Mouse (Mus musculus): ENCODE results near the gene Ikzf2. TPM values are rescaled to one million over a fixed set of nuclear protein-coding genes. Genes with fewer than 3 reads are reported as not detected.

Gene Ikzf2
- polyA plus RNA-seq, 1 experiment, result 4.8 TPM

DNA sequence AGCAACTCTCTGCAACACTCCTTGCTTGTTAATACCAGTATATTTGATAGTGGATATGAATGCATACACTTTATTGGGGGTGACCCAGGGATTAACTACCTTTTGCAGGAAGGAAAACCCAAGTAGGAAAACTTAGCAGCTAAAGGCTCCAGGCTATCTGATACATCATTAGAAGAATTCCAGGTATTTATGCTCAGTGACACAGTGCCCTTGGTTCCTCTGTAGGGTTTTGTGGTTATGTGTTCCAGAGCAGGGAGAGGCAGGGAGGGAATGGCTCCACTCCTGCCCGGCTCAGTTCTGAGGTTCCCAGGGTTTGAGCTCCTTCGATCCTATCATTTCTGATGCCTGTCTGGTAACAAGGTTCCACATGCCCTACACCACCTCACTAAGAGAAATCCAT is 165.4 kb downstream of the Ikzf2 start:
- Histone ChIP-seq H3K4me1 (ENCODE audit: control insufficient read depth, insufficient read depth, insufficient read length, low read length) (no peaks in the 10 kb centered on the region), H3K27ac (replicated peaks; ENCODE audit: low read depth, low read length) (no peak overlapping the region), H3K4me3 (ENCODE audit: insufficient read depth, low read depth, low read length) (no peak overlapping the region)

DNA sequence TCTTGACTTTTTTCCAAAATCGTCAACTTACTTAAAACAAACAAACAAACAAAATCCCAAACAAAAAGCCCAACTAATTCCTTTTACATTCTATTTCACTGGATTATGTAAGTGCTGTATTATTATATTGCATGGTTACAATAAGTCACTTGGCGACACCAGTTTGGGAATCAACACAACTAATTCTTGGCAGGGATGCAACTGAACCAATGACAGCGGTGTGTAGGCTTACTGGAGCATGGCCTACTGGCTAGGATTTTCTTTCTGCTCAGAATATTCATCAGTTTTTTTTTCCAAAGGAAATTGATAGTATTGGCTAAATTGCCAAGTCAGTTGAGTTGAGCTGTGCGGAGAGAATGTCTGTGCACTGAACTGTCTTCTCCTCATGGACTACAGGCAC is 167.7 kb downstream of the Ikzf2 start:
- no peak overlapping the region for H3K4me3 ChIP-seq (ENCODE audit: insufficient read depth, low read depth, low read length)
- no peak overlapping the region for H3K27ac ChIP-seq (replicated peaks; ENCODE audit: low read depth, low read length)
- H3K4me1 ChIP-seq (ENCODE audit: control insufficient read depth, insufficient read depth, insufficient read length, low read length), result no peaks in the 10 kb centered on the region

DNA sequence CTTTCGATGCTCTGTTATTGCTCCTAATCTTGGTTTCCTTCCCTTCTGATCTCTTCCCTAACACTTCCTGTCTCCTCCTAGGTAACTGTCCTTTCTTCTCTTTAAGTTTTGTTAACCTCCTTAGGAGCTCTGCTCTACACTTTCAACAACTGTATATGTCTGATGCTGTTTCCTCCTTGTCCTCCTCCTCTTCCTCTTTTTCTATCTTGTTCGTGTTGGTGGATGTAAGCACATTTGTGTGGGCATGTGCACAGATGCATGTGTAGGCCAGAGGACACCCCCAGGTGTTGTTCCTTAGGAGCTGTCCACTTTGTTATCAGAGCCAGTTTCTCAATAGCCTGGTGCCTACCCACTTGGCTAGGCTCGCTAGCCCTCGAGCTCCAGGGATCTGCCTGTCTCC is 169.0 kb downstream of the Ikzf2 start:
- H3K4me3 ChIP-seq (ENCODE audit: insufficient read depth, low read depth, low read length), result no peak overlapping the region
- no peak overlapping the region for H3K27ac ChIP-seq (replicated peaks; ENCODE audit: low read depth, low read length)
- H3K4me1 ChIP-seq (ENCODE audit: control insufficient read depth, insufficient read depth, insufficient read length, low read length), result no peaks in the 10 kb centered on the region

DNA sequence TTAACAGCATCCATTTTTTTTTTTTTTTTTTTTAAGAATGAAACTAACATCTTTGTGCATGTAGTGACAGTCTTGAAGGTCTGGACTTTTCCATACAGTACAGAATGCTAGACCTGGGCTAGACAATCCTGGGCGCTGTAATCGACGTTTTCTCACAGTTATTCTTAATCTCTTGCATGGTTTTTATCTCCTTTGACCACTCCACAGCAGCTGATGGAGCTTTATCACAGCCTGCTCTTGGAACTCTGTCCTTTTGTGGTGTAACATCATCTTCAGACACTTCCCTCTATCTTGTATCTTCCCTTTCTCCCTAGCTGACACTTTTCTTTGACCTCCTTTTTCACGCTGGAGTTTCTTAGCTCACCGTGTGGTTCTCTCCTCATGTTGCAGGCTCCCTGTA is 170.9 kb downstream of the Ikzf2 start:
- H3K4me1 ChIP-seq (ENCODE audit: control insufficient read depth, insufficient read depth, insufficient read length, low read length), result no peaks in the 10 kb centered on the region
- H3K4me3 ChIP-seq (ENCODE audit: insufficient read depth, low read depth, low read length), result no peak overlapping the region
- H3K27ac ChIP-seq (replicated peaks; ENCODE audit: low read depth, low read length), result no peak overlapping the region

DNA sequence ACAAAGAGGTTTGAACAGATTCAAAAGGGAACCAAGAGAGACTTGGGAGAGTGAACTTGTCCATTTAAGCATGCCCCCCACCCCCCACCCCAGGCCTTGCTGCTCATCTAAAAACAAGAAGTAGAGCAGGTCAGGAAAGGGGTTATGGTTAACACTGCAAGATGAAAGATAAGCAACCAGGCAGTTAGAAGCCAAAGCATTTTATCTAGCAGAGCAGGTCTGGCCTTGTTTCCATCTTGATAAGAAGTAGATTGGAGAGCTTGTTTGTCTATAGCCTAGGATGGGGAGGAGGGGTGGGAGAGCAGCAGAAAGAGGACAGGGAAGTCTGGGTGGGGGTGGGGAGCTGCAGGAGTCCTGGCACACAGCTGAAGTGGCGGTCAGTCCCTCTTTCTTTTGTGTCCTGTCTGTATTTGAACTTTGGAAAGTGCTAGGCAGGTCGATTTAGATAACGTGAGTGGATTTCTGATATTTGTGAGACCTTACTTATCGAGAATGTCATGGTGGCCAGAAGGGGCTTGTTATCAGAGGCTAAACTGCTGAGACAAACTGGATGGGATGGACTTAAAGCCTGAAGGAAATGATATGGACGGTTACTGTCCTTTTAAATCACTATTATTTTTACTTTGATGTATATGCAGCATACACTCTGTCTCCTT is 173.3 kb downstream of the Ikzf2 start:
- Histone ChIP-seq H3K27ac (replicated peaks; ENCODE audit: low read depth, low read length) (no peak overlapping the region), H3K4me1 (ENCODE audit: control insufficient read depth, insufficient read depth, insufficient read length, low read length) (no peaks in the 10 kb centered on the region), H3K4me3 (ENCODE audit: insufficient read depth, low read depth, low read length) (no peak overlapping the region)

DNA sequence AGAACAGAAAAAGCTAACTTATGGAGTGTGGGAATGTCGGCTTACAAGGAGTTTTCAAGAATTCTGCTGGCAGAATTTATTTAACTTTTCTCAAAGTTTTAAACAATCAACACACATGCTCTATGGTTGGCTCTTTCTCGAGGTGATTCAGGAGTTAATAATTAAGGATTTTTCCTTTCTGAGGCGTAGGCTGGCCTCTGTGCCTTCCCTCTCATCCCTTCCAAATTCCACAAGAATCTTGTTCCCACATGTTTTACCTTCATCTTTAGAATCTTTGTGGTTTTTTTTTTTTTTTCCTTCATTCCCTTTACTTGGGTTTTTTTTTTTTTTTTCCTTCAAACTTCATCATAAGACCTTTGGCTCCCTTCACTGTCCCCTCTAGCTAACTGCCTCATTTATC is 178.8 kb downstream of the Ikzf2 start:
- H3K27ac ChIP-seq (replicated peaks; ENCODE audit: low read depth, low read length), result no peak overlapping the region
- H3K4me1 ChIP-seq (ENCODE audit: control insufficient read depth, insufficient read depth, insufficient read length, low read length), result no peaks in the 10 kb centered on the region
- H3K4me3 ChIP-seq (ENCODE audit: insufficient read depth, low read depth, low read length), result no peak overlapping the region

DNA sequence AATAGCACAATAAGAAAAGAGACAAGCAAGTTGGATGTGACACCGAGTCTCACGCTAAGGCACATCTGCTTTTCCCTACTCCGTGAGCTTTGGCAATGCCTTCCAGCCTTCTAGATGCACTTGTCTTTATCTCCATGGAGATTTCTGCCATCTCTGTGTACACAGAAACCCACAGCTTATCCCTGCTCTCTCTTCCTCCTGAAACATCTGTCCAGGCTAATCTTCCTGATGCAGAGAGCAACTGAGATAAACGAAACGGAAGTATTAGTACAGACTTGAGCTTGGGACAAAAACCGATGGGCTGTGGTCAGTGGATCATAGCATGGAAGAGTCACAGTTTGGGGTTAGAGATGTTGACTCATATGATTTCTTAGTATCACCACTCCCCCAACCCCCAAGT is 179.5 kb downstream of the Ikzf2 start:
- H3K4me3 ChIP-seq (ENCODE audit: insufficient read depth, low read depth, low read length), result no peak overlapping the region
- H3K27ac ChIP-seq (replicated peaks; ENCODE audit: low read depth, low read length), result no peak overlapping the region
- no peaks in the 10 kb centered on the region for H3K4me1 ChIP-seq (ENCODE audit: control insufficient read depth, insufficient read depth, insufficient read length, low read length)

DNA sequence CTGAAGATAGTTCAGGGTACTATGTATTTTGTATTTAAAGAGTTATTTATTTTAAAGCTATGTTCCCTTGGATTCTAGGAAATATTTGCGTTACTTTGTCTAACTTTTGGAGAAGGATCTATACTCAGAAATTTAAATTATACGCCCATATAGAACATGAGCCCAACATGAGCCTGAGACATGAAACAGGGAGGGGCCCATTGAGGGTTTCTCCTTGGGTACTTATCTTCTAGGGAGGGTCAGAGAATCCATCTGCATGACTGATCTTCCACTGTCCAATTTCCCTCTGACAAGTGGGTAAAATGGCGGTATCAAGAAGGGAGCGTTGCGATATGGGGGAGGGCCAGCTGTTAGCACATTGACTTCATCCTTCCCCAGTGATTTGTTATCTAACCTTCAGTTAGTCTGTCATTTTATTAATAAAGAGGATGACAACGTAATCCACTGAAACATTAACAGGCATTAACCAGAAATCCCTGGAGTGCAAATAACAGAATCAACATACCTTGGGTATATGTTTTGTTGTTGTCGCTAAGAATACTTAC is 180.4 kb downstream of the Ikzf2 start:
- no peaks in the 10 kb centered on the region for H3K4me1 ChIP-seq (ENCODE audit: control insufficient read depth, insufficient read depth, insufficient read length, low read length)
- H3K27ac ChIP-seq (replicated peaks; ENCODE audit: low read depth, low read length), result no peak overlapping the region
- H3K4me3 ChIP-seq (ENCODE audit: insufficient read depth, low read depth, low read length), result no peak overlapping the region

DNA sequence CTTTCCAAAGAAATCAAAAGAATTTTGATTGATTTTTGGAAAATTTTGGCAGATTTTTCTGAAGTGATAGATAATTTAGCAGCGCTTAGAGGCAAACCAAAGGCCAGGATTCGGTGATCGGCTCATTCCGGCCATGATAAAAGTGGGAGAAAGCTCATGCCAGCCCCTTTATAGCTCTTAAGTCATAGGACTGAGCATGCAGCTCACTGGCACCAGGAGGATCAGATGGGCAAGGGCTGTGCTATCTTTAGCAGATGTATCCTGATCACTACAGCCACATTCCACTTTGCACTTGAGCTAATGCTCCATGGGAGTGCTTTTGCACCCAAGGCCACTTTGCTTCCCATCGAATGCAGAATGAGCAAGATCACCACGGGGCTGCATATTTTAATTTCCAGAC is 181.0 kb downstream of the Ikzf2 start:
- Histone ChIP-seq H3K27ac (replicated peaks; ENCODE audit: low read depth, low read length) (no peak overlapping the region), H3K4me1 (ENCODE audit: control insufficient read depth, insufficient read depth, insufficient read length, low read length) (no peaks in the 10 kb centered on the region), H3K4me3 (ENCODE audit: insufficient read depth, low read depth, low read length) (no peak overlapping the region)

DNA sequence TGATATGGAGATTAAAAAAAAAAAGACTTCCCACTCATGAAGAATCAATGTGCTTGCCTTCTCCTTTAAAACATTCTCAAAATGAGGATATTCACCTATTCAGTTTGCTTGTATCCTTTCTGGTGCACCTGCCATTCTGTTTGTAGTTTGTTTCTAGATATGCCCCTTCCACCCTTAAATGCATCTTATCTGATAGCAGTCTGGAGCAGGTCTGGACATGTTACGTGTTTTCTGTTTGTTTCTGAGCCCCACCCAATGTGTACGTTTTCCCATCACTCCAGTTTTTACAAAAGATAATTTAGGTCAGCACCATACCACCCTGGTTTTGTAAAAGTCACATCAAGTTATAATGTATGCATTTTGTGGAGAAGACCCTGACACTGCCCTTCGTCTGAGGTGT is 186.7 kb downstream of the Ikzf2 start:
- H3K27ac ChIP-seq (replicated peaks; ENCODE audit: low read depth, low read length), result no peak overlapping the region
- H3K4me1 ChIP-seq (ENCODE audit: control insufficient read depth, insufficient read depth, insufficient read length, low read length), result no peaks in the 10 kb centered on the region
- no peak overlapping the region for H3K4me3 ChIP-seq (ENCODE audit: insufficient read depth, low read depth, low read length)

DNA sequence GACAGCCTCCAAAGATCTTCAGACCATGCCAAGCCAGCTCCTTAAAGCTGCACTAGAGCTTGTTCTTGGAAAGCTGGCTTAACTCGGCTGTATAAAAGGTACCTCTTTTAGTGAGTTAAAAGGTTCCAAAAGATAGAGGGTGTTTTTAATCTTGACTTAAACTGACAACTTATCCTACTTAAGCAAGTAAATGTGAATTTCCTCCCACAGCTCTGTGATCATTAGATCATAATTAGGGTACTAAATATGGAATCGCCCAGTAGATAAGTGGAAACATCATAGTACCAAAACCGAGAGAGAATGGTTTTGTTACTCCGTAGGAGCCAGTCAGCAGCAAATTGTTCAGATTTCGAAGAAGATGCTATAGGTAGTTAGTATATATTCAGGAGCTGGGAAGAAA is 187.4 kb downstream of the Ikzf2 start:
- no peak overlapping the region for H3K4me3 ChIP-seq (ENCODE audit: insufficient read depth, low read depth, low read length)
- H3K27ac ChIP-seq (replicated peaks; ENCODE audit: low read depth, low read length), result no peak overlapping the region
- no peaks in the 10 kb centered on the region for H3K4me1 ChIP-seq (ENCODE audit: control insufficient read depth, insufficient read depth, insufficient read length, low read length)

DNA sequence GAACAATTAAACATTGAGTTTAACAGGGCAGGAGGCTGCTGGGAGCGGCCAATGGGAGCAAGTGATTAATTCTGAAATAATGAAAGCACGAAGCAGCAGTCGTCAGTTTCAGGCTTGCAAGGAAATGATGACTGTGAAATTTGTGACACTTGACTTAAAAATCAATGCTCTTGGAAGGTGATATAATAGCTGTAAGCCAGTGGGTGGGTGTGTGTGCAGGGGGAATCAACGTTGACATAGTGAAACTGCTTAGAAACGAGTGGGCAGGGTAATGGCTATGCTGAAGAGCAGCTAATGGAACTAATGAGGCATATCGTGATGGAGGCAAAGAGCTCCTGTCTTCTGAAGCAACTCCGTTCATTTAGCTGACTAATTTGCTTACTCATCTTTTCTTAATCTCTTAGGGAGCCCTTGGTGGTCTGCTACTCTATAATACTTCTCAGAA is 188.2 kb downstream of the Ikzf2 start:
- Histone ChIP-seq H3K4me3 (ENCODE audit: insufficient read depth, low read depth, low read length) (no peak overlapping the region), H3K27ac (replicated peaks; ENCODE audit: low read depth, low read length) (no peak overlapping the region), H3K4me1 (ENCODE audit: control insufficient read depth, insufficient read depth, insufficient read length, low read length) (no peaks in the 10 kb centered on the region)

DNA sequence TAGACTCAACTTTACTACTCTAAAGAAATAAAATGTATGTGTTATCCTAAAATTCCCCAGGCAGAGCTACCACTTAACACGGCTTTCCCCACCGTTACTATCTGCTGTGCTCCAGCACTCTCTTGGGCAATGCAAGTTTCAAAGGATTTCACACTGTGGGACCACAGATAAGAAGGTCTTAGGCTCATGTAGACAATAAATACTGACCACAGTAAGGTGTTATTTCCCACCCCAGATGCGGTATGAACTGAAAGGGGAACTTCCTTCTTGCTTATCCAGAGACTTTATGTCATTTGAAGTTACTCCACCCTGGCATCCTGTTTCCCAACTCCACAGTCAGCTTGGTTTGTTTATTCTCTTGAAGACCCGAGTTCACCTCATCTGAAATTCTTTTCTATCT is 191.0 kb downstream of the Ikzf2 start:
- H3K4me3 ChIP-seq (ENCODE audit: insufficient read depth, low read depth, low read length), result no peak overlapping the region
- no peaks in the 10 kb centered on the region for H3K4me1 ChIP-seq (ENCODE audit: control insufficient read depth, insufficient read depth, insufficient read length, low read length)
- no peak overlapping the region for H3K27ac ChIP-seq (replicated peaks; ENCODE audit: low read depth, low read length)

DNA sequence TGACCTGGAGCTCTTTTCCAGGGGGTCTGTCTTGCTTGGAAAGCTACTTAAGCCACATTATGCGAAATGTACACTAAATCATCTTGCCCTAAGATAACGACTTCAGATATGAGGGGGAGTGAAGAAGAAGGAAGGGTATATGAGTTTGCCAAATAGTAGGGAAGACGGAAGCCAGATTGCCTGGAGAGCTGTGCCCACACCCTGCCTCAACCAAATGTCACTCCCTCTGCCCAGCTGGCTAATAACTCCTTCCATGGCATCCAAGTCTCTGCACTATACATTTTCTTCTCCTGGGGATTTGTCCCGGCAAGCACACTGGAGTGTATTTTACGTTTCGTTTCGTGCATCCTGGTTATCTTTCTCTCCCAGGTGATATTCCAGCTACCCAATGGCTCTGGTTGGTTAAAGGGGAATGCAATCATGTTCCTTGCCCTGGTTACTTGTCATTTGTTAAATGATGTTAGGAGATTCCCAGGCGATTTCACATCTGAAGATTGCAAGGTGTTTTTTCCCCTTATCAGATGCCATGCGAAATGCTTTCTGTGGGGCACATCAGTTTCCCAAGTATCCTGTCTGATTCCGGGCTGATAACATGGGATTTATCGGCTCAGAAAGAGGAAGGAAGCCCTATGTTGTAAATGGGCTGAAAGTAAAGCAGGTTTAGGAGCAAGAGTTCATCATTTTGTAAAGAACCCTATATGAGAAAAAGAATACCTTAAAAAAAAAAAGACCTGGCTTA is 193.6 kb downstream of the Ikzf2 start:
- H3K4me3 ChIP-seq (ENCODE audit: insufficient read depth, low read depth, low read length), result no peak overlapping the region
- no peaks in the 10 kb centered on the region for H3K4me1 ChIP-seq (ENCODE audit: control insufficient read depth, insufficient read depth, insufficient read length, low read length)
- H3K27ac ChIP-seq (replicated peaks; ENCODE audit: low read depth, low read length), result no peak overlapping the region

DNA sequence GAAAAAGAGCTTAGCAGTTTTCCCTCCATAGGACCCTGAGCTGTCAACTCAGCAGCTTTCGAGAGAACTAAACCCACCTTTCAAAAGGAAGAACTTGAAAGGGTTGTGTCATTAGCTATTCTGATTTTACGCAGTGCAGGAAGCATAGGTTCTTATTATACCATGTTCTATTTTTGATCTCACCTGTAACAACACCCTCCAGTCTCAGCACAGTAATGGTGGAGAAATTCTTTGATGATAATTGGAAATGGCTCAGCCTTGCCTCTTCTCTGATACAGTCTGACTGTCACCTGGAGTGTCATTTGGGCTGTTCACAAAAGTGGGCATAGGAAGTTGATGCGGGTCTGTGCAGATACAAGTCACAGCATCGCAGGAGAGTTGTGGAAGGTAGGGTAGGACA is 195.0 kb downstream of the Ikzf2 start:
- no peaks in the 10 kb centered on the region; the same call in 1 of the 2 replicates for H3K4me1 ChIP-seq (ENCODE audit: control insufficient read depth, insufficient read depth, insufficient read length, low read length)
- H3K4me3 ChIP-seq (ENCODE audit: insufficient read depth, low read depth, low read length), result no peak overlapping the region
- H3K27ac ChIP-seq (replicated peaks; ENCODE audit: low read depth, low read length), result no peak overlapping the region

DNA sequence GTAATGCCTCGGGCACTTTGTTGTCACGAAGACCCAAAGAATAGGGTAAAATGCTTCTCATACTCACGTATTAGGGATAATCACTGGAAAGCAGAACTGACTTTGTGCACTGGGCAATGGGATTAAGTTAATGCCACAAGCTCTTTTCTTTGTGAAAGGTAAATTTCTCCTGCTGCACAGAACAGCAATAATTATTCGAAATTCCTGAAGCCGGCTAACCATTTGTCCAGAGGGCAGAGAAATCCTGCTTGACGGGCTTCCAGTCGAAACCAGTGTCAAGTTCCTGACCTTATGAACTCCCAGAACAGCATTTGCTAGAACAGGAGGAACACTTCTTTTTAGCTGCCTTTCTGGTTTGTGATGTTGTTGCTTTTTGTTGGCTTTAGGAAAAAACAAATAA is 198.0 kb downstream of the Ikzf2 start:
- Histone ChIP-seq H3K4me1 (ENCODE audit: control insufficient read depth, insufficient read depth, insufficient read length, low read length) (no peaks in the 10 kb centered on the region; the same call in 1 of the 2 replicates), H3K27ac (replicated peaks; ENCODE audit: low read depth, low read length) (no peak overlapping the region), H3K4me3 (ENCODE audit: insufficient read depth, low read depth, low read length) (no peak overlapping the region)

Measured in brown adipose tissue, adult 24 weeks (tissue).